Mouse (Mus musculus) liver, embryonic 13.5 days (tissue): ENCODE data around the gene Gm2000. TPM values are rescaled to one million over a fixed set of nuclear protein-coding genes. Genes with fewer than 3 reads are reported as not detected.
A peak's percentile ranks its signal among the peaks of the same experiment; 100 is the strongest.

Experiments
- ATAC-seq: fragments of 200-750 bp; cut with Nextera tagmentation; 2 replicates; pipeline ENCODE4 v1.8.0; 2017; ENCODE audit warnings: low read depth, mild to moderate bottlenecking, moderate number of reproducible peaks, moderate library complexity
- DNase-seq: peaks from one replicate; pipeline ENCODE4 v3.0.0; 2022
- H3K27ac ChIP-seq: fragments of 300-500 bp; sonication (generic); 2 replicates; pipeline ENCODE4 v1.5.1; 2015; ENCODE audit warnings: moderate library complexity, mild to moderate bottlenecking, inconsistent platforms
- H3K27me3 ChIP-seq: fragments of 300-500 bp; sonication (generic); 2 replicates; pipeline ENCODE4 v1.6.1; 2015; ENCODE audit warnings: mild to moderate bottlenecking, inconsistent platforms
- H3K36me3 ChIP-seq: fragments of 300-500 bp; sonication (generic); 2 replicates; pipeline ENCODE4 v1.6.1; 2015; ENCODE audit warnings: mild to moderate bottlenecking, inconsistent platforms
- H3K4me1 ChIP-seq: fragments of 300-500 bp; sonication (generic); replicated peaks from 2 replicates; pipeline ENCODE4 v1.6.1; 2015; ENCODE audit warnings: inconsistent platforms
- H3K4me2 ChIP-seq: fragments of 300-500 bp; sonication (generic); 2 replicates; pipeline ENCODE4 v1.6.1; 2015; ENCODE audit warnings: inconsistent platforms, mild to moderate bottlenecking, moderate library complexity
- H3K4me3 ChIP-seq: fragments of 300-500 bp; sonication (generic); replicated peaks from 2 replicates; pipeline ENCODE4 v1.5.1; 2015; ENCODE audit warnings: mild to moderate bottlenecking, inconsistent platforms
- H3K9ac ChIP-seq: fragments of 300-500 bp; sonication (generic); 2 replicates; pipeline ENCODE4 v1.6.1; 2015; ENCODE audit warnings: mild to moderate bottlenecking, inconsistent platforms
- H3K9me3 ChIP-seq: fragments of 300-500 bp; sonication (generic); replicated peaks from 2 replicates; pipeline ENCODE4 v1.6.1; 2016; ENCODE audit warnings: inconsistent platforms
- WGBS: fragments of 180-500 bp; shearing (Covaris S2); methylation state at CpG from one replicate; pipeline ENCODE4 v1.1.7; 2015; ENCODE audit not compliant: insufficient replicate concordance; 5-methylcytosine and 5-hydroxymethylcytosine counted together
- polyA plus RNA-seq: library from polyadenylated mRNA; unstranded; fragments of >200 nt; fragmentation: Nextera tagmentation; extraction: Ambion mirVana; gene quantifications from 2 replicates; pipeline ENCODE4 v1.2.1, GENCODE M21; 2015

The Gm2000 gene
- 748 and 750 TPM in 2 replicates for polyA plus RNA-seq

GRCm38 (mm10) chr1:156365740-156366139, at the start of gene Gm2000:
TSS of gene Gm2000 (plus strand) at chr1:156366040.
- WGBS: 74% methylated on average over 8 of the region's 8 CpGs
- Histone ChIP-seq H3K36me3 (no peaks in the 10 kb centered on the region), H3K4me1 (no peaks in the 10 kb centered on the region), H3K4me3 (no peak within 1 kb of the TSS), H3K27ac (no peak within 1 kb of the TSS), H3K9ac (no peak within 1 kb of the TSS), H3K27me3 (no peaks in the 10 kb centered on the region), H3K4me2 (no peak within 1 kb of the TSS), H3K9me3 (no peaks in the 10 kb centered on the region)
- ATAC-seq (no peak), DNase-seq (no peak)

- Histone ChIP-seq H3K4me2 (no peak overlapping the region), H3K4me1 (no peaks in the 10 kb centered on the region), H3K36me3 (no peaks in the 10 kb centered on the region), H3K9me3 (no peaks in the 10 kb centered on the region), H3K27ac (no peak overlapping the region), H3K4me3 (no peak overlapping the region), H3K27me3 (no peaks in the 10 kb centered on the region), H3K9ac (no peak overlapping the region)
- DNase-seq (no peak), ATAC-seq (no peak)
- WGBS: 73% methylated on average over 9 of the region's 9 CpGs
Observed at GRCm38 (mm10) chr1:156323126-156323525, 42.7 kb upstream of the Gm2000 start.

GRCm38 (mm10) chr1:156340847-156341246, 25.0 kb upstream of the Gm2000 start:
- DNase-seq (no peak), ATAC-seq (no peak)
- 48% methylated on average over 4 of the region's 4 CpGs for WGBS
- H3K9ac ChIP-seq: no peak overlapping the region
- no peaks in the 10 kb centered on the region for H3K4me1 ChIP-seq
- no peaks in the 10 kb centered on the region for H3K27me3 ChIP-seq
- H3K36me3 ChIP-seq: no peaks in the 10 kb centered on the region
- H3K4me2 ChIP-seq: no peak overlapping the region
- H3K4me3 ChIP-seq: no peak overlapping the region
- H3K9me3 ChIP-seq: no peaks in the 10 kb centered on the region
- H3K27ac ChIP-seq: no peak overlapping the region

- no peak overlapping the region for H3K4me3 ChIP-seq
- DNase-seq (no peak), ATAC-seq (no peak)
- no peaks in the 10 kb centered on the region for H3K27me3 ChIP-seq
- H3K9ac ChIP-seq: no peak overlapping the region
- H3K36me3 ChIP-seq: no peaks in the 10 kb centered on the region
- no peaks in the 10 kb centered on the region for H3K4me1 ChIP-seq
- H3K4me2 ChIP-seq: no peak overlapping the region
- no peaks in the 10 kb centered on the region for H3K9me3 ChIP-seq
- no peak overlapping the region for H3K27ac ChIP-seq
- WGBS: 43% methylated on average over 4 of the region's 4 CpGs
Observed at GRCm38 (mm10) chr1:156344433-156344832, 21.4 kb upstream of the Gm2000 start.

- Histone ChIP-seq H3K27ac (no peak overlapping the region), H3K27me3 (no peaks in the 10 kb centered on the region), H3K4me3 (no peak overlapping the region), H3K9ac (no peak overlapping the region), H3K9me3 (no peaks in the 10 kb centered on the region), H3K4me1 (no peaks in the 10 kb centered on the region), H3K4me2 (no peak overlapping the region), H3K36me3 (no peaks in the 10 kb centered on the region)
- ATAC-seq: no peak
- 72% methylated on average over 4 of the region's 4 CpGs for WGBS
- DNase-seq: no peak
Observed at GRCm38 (mm10) chr1:156345633-156346032, 20.2 kb upstream of the Gm2000 start.

- Histone ChIP-seq H3K27me3 (no peaks in the 10 kb centered on the region), H3K4me3 (no peak overlapping the region), H3K27ac (no peak overlapping the region), H3K9me3 (no peaks in the 10 kb centered on the region), H3K4me2 (no peak overlapping the region), H3K36me3 (no peaks in the 10 kb centered on the region), H3K4me1 (no peaks in the 10 kb centered on the region), H3K9ac (no peak overlapping the region)
- no peak for ATAC-seq
- no peak for DNase-seq
- WGBS: 58% methylated on average over 4 of the region's 4 CpGs
Observed at GRCm38 (mm10) chr1:156349031-156349430, 16.8 kb upstream of the Gm2000 start.

GRCm38 (mm10) chr1:156350441-156350840, 15.4 kb upstream of the Gm2000 start:
- Histone ChIP-seq H3K9ac (no peak overlapping the region), H3K27me3 (no peaks in the 10 kb centered on the region), H3K27ac (no peak overlapping the region), H3K4me1 (no peaks in the 10 kb centered on the region), H3K4me2 (no peak overlapping the region), H3K9me3 (no peaks in the 10 kb centered on the region), H3K4me3 (no peak overlapping the region), H3K36me3 (no peaks in the 10 kb centered on the region)
- 52% methylated on average over 4 of the region's 4 CpGs for WGBS
- DNase-seq: no peak
- no peak for ATAC-seq

- Histone ChIP-seq H3K36me3 (no peaks in the 10 kb centered on the region), H3K4me3 (no peak overlapping the region), H3K27me3 (no peaks in the 10 kb centered on the region), H3K9me3 (no peaks in the 10 kb centered on the region), H3K4me1 (no peaks in the 10 kb centered on the region), H3K9ac (no peak overlapping the region), H3K27ac (no peak overlapping the region), H3K4me2 (no peak overlapping the region)
- WGBS: 66% methylated on average over 2 of the region's 2 CpGs
- no peak for DNase-seq
- no peak for ATAC-seq
Observed at GRCm38 (mm10) chr1:156352466-156352865, 13.4 kb upstream of the Gm2000 start.

- Histone ChIP-seq H3K4me3 (no peak overlapping the region), H3K27me3 (no peaks in the 10 kb centered on the region), H3K9ac (no peak overlapping the region), H3K27ac (no peak overlapping the region), H3K4me1 (peaks cover 4% of the 10 kb centered on the region), H3K36me3 (no peaks in the 10 kb centered on the region), H3K9me3 (no peaks in the 10 kb centered on the region), H3K4me2 (no peak overlapping the region)
- ATAC-seq (no peak), DNase-seq (no peak)
- WGBS: 71% methylated on average over 3 of the region's 3 CpGs
Observed at GRCm38 (mm10) chr1:156381217-156381616, 15.4 kb downstream of the Gm2000 start.

- Histone ChIP-seq H3K9me3 (no peaks in the 10 kb centered on the region), H3K36me3 (no peaks in the 10 kb centered on the region), H3K4me3 (no peak overlapping the region), H3K9ac (no peak overlapping the region), H3K27me3 (no peaks in the 10 kb centered on the region), H3K4me1 (peaks cover 11% of the 10 kb centered on the region), H3K4me2 (no peak overlapping the region), H3K27ac (no peak overlapping the region)
- DNase-seq (no peak), ATAC-seq (peak; percentile 55; the same call in 1 of the 2 replicates)
- WGBS: 25% methylated on average over 4 of the region's 4 CpGs
Observed at GRCm38 (mm10) chr1:156386232-156386631, 20.4 kb downstream of the Gm2000 start.

- Histone ChIP-seq H3K9me3 (no peaks in the 10 kb centered on the region), H3K4me2 (no peak overlapping the region), H3K27me3 (no peaks in the 10 kb centered on the region), H3K36me3 (no peaks in the 10 kb centered on the region), H3K27ac (no peak overlapping the region), H3K4me3 (no peak overlapping the region), H3K9ac (no peak overlapping the region), H3K4me1 (peaks cover 11% of the 10 kb centered on the region)
- 27% methylated on average over 3 of the region's 3 CpGs for WGBS
- DNase-seq: peak; percentile 24
- peak; percentile 85 for ATAC-seq
Observed at GRCm38 (mm10) chr1:156386880-156387279, 21.0 kb downstream of the Gm2000 start.

GRCm38 (mm10) chr1:156393148-156393547, 27.3 kb downstream of the Gm2000 start:
- DNase-seq (no peak), ATAC-seq (no peak)
- Histone ChIP-seq H3K4me1 (no peaks in the 10 kb centered on the region), H3K27me3 (no peaks in the 10 kb centered on the region), H3K4me2 (no peak overlapping the region), H3K9ac (no peak overlapping the region), H3K9me3 (no peaks in the 10 kb centered on the region), H3K4me3 (no peak overlapping the region), H3K36me3 (no peaks in the 10 kb centered on the region), H3K27ac (no peak overlapping the region)
- WGBS: 35% methylated on average over 4 of the region's 4 CpGs
